Mouse (Mus musculus) intestine, postnatal 0 days (tissue): ENCODE measurements around the gene Veph1. TPM values are rescaled to one million over a fixed set of nuclear protein-coding genes. Genes with fewer than 3 reads are reported as not detected.

Experiments used
- ATAC-seq: fragments of 200-750 bp; cut with Nextera tagmentation; 2 replicates; pipeline ENCODE4 v1.8.0; 2017; ENCODE audit warnings: mild to moderate bottlenecking, moderate TSS enrichment, moderate library complexity
- H3K27ac ChIP-seq: fragments of 300-500 bp; sonication (generic); 2 replicates; pipeline ENCODE4 v1.5.1; 2014; ENCODE audit warnings: mild to moderate bottlenecking, low read depth, low read length, moderate library complexity
- H3K27me3 ChIP-seq: fragments of 300-500 bp; sonication (generic); replicated peaks from 2 replicates; pipeline ENCODE4 v1.6.1; 2014; ENCODE audit warnings: low read length, mixed read lengths; ENCODE audit not compliant: control insufficient read depth, insufficient read depth
- H3K36me3 ChIP-seq: fragments of 300-500 bp; sonication (generic); 2 replicates; pipeline ENCODE4 v1.6.1; 2014; ENCODE audit warnings: mild to moderate bottlenecking, moderate library complexity; ENCODE audit not compliant: control insufficient read depth, insufficient read depth
- H3K4me1 ChIP-seq: fragments of 300-500 bp; sonication (generic); replicated peaks from 2 replicates; pipeline ENCODE4 v1.6.1; 2014; ENCODE audit warnings: antibody characterized with exemption, low read length, mixed read lengths; ENCODE audit not compliant: control insufficient read depth, insufficient read depth
- H3K4me2 ChIP-seq: fragments of 300-500 bp; sonication (generic); replicated peaks from 2 replicates; pipeline ENCODE4 v1.6.1; 2014; ENCODE audit warnings: low read depth, mild to moderate bottlenecking, moderate library complexity
- H3K4me3 ChIP-seq: fragments of 300-500 bp; sonication (generic); 2 replicates; pipeline ENCODE4 v1.5.1; 2014; ENCODE audit warnings: low read depth, low read length
- H3K9ac ChIP-seq: fragments of 300-500 bp; sonication (generic); 2 replicates; pipeline ENCODE4 v1.6.1; 2014; ENCODE audit warnings: mild to moderate bottlenecking, low read depth, low read length
- H3K9me3 ChIP-seq: fragments of 300-500 bp; sonication (generic); 2 replicates; pipeline ENCODE4 v1.6.1; 2016; ENCODE audit warnings: mixed run types; ENCODE audit not compliant: control insufficient read depth
- CTCF ChIP-seq: sonication (generic); IDR thresholded peaks from 2 replicates; pipeline ENCODE4 v1.5.1; 2016; ENCODE audit warnings: low read depth, mild to moderate bottlenecking, control low read depth, antibody characterized with exemption, moderate library complexity
- WGBS: fragments of 180-500 bp; shearing (Covaris S2); extraction: QIAGEN DNeasy Blood & Tissue Kit; methylation state at CpG from one replicate; pipeline ENCODE4 v1.1.7; 2014; 5-methylcytosine and 5-hydroxymethylcytosine counted together
- polyA plus RNA-seq: library from polyadenylated mRNA; unstranded; fragments of >200 nt; fragmentation: Nextera tagmentation; extraction: Ambion mirVana; gene quantifications from 2 replicates; pipeline ENCODE4 v1.2.1, GENCODE M21; 2015

Veph1 gene
- polyA plus RNA-seq, 1 experiment from 2014 or later: not detected

GRCm38 (mm10) chr3:66131264-66131950 is 165.2 kb downstream of the Veph1 start:
- 48% methylated on average over 4 of the region's 4 CpGs for WGBS
- Histone ChIP-seq H3K36me3 (no peaks in the 10 kb centered on the region), H3K4me1 (no peaks in the 10 kb centered on the region), H3K9me3 (no peaks in the 10 kb centered on the region), H3K27ac (no peak overlapping the region), H3K9ac (no peak overlapping the region), H3K4me3 (no peak overlapping the region), H3K4me2 (no peak overlapping the region), H3K27me3 (no peaks in the 10 kb centered on the region)
- no peak for TF ChIP-seq CTCF
- ATAC-seq: no peak

- Histone ChIP-seq H3K4me3 (no peak overlapping the region), H3K36me3 (no peaks in the 10 kb centered on the region), H3K4me2 (no peak overlapping the region), H3K4me1 (no peaks in the 10 kb centered on the region), H3K9me3 (no peaks in the 10 kb centered on the region), H3K9ac (no peak overlapping the region), H3K27ac (no peak overlapping the region), H3K27me3 (no peaks in the 10 kb centered on the region)
- ATAC-seq: no peak
- 40% methylated on average over 5 of the region's 5 CpGs for WGBS
- TF ChIP-seq CTCF: no peak
These were observed 166.9 kb downstream of the Veph1 start for GRCm38 (mm10) chr3:66129689-66130088.

DNA sequence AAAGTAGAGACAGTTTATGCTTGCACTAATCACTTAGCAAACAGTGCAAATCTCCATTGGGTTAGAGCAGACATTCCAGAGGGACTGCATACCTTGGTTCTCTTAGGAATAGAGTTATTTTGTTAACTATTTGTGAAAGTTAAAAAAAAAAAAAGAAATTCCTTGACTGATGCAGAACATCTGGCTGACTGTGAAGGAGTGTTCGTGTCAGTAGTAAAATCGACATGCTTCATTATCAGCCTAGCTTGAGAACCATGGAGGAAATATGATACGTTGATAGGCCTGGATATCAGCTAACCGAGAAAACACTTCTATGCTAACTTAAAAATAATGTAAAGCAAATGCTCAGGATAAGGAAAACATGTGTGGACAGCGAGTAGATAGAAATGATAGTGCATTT is 191.1 kb downstream of the Veph1 start:
- no peak for ATAC-seq
- H3K27ac ChIP-seq: no peak overlapping the region
- TF ChIP-seq CTCF: no peak
- H3K4me1 ChIP-seq: no peaks in the 10 kb centered on the region
- 31% methylated on average over 5 of the region's 5 CpGs for WGBS
- no peaks in the 10 kb centered on the region for H3K27me3 ChIP-seq
- H3K9ac ChIP-seq: no peak overlapping the region
- H3K4me3 ChIP-seq: no peak overlapping the region
- H3K36me3 ChIP-seq: no peaks in the 10 kb centered on the region
- H3K4me2 ChIP-seq: no peak overlapping the region
- H3K9me3 ChIP-seq: no peaks in the 10 kb centered on the region

DNA sequence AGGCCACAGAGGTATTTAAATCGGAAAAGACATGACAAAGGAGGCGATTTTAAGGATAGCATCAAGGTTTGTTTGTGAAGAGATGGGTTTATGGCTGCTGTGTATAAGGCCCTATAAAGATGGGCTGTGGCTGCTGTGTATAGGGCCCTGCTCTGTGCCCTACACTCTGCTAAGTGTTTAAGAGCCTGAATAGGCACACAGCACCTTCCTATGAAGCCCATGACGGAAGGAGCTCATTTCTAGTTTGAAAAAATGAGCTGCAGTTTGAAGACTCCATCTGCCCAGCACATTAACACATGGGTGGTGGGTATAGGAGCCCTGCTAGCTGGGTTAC is 194.1 kb downstream of the Veph1 start:
- Histone ChIP-seq H3K4me1 (no peaks in the 10 kb centered on the region), H3K9me3 (no peaks in the 10 kb centered on the region), H3K27me3 (no peaks in the 10 kb centered on the region), H3K9ac (no peak overlapping the region), H3K4me3 (no peak overlapping the region), H3K4me2 (no peak overlapping the region), H3K36me3 (no peaks in the 10 kb centered on the region), H3K27ac (no peak overlapping the region)
- 87% methylated on average over 3 of the region's 3 CpGs for WGBS
- no peak for TF ChIP-seq CTCF
- ATAC-seq: no peak

- no peaks in the 10 kb centered on the region for H3K36me3 ChIP-seq
- no peak for TF ChIP-seq CTCF
- H3K27me3 ChIP-seq: no peaks in the 10 kb centered on the region
- no peak overlapping the region for H3K27ac ChIP-seq
- no peaks in the 10 kb centered on the region for H3K4me1 ChIP-seq
- H3K9me3 ChIP-seq: no peaks in the 10 kb centered on the region
- no peak overlapping the region for H3K9ac ChIP-seq
- ATAC-seq: no peak
- 87% methylated on average over 11 of the region's 11 CpGs for WGBS
- H3K4me3 ChIP-seq: no peak overlapping the region
- H3K4me2 ChIP-seq: no peak overlapping the region
These were observed 194.6 kb downstream of the Veph1 start for GRCm38 (mm10) chr3:66101809-66102598.

DNA sequence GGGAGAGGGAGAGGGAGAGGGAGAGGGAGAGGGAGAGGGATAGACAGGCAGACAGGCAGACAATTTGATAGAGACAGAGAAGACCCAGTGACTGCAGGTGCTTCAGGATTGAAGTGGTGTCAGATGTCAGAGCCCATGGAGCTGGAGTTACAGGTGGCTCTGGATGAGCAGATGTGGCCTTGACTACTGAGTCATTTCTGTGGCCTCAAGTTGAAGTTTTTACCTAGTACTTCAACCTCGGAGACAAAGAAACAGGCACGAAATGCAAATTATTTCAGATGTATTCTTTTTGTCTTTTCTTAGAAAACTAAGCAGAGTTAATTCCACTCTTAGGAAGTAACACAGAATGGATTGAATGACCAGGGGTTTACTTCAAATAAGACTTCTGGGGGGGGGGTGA is 195.6 kb downstream of the Veph1 start:
- H3K4me1 ChIP-seq: no peaks in the 10 kb centered on the region
- H3K27me3 ChIP-seq: no peaks in the 10 kb centered on the region
- no peak for ATAC-seq
- H3K4me3 ChIP-seq: no peak overlapping the region
- no peak overlapping the region for H3K4me2 ChIP-seq
- TF ChIP-seq CTCF: no peak
- no peaks in the 10 kb centered on the region for H3K36me3 ChIP-seq
- no peak overlapping the region for H3K9ac ChIP-seq
- H3K27ac ChIP-seq: no peak overlapping the region
- 89% methylated on average over 2 of the region's 2 CpGs for WGBS
- no peaks in the 10 kb centered on the region for H3K9me3 ChIP-seq
